Mouse (Mus musculus) heart, adult 2 months (tissue): ENCODE results near the gene Timm29.

Source experiments
- CTCF ChIP-seq: fragments of 200-600 bp; IDR thresholded peaks from 2 replicates; pipeline ENCODE4 v1.8.1; 2022; ENCODE audit warnings: antibody characterized with exemption, mild to moderate bottlenecking, moderate library complexity
- EP300 ChIP-seq: fragments of 200-500 bp; IDR thresholded peaks from 2 replicates; pipeline ENCODE4 v1.6.1; 2011; ENCODE audit warnings: low read depth, low read length, control low read depth; ENCODE audit not compliant: insufficient read depth
- POLR2A ChIP-seq: fragments of 200-500 bp; IDR thresholded peaks from 2 replicates; pipeline ENCODE4 v1.6.1; 2011; ENCODE audit warnings: mild to moderate bottlenecking, low read depth, low read length, control low read depth; ENCODE audit not compliant: insufficient read depth

DNA sequence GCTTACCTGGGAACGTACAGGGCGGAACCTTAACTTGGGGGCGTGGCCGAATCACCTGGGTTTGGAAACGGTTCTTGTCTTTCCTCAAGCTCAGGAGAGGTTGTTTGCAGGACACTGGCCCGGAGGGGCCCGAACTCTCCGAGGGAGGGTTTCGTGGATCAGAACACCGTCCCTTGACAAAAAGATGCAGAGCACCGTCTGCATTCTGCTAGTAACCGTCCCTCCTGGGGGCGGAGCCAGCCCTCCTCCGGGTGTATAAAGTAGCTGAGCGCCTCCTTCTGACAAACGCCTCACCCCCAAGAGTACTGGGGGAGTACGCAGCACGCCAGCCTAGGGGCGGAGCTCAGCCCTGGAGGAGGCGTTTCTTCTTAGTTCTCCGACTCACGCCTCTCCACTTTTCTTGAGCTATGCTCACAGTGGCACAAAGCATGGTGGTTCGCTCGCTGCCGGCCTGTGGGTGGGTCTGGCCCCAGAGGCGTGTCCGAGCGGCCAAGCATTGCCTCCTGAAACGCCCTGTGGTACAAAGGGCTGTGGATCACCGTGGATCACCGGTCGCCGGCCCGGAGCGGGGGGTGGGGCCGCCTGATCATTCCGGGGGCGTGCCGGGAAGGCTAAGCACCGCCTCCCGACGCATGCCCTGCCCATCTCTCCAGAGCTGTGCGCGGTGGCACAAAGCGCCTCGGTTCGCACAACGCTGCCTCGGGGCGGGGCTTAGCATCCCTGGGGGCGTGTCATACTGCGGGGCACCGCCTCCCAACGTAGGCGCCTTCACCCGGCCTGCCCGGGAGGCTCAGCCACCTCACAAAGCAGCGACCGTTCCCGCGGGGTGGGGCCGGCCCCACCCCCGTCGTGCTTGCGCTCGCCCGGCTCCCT lies 46.4 kb upstream of the Timm29 start:
- TF ChIP-seq POLR2A: peak; percentile 56; the same call in 1 of the 2 replicates
- TF ChIP-seq CTCF: peak; percentile 20; the same call in 1 of the 2 replicates
- TF ChIP-seq EP300: no peak
